Mouse (Mus musculus): ENCODE measurements around the gene Urb2. TPM values are rescaled to one million over a fixed set of nuclear protein-coding genes. Genes with fewer than 3 reads are reported as not detected.
A peak's percentile ranks its signal among the peaks of the same experiment; 100 is the strongest.

The Urb2 gene
- 5.0 and 5.5 TPM in 2 replicates for polyA plus RNA-seq (2016; fragmentation: Nextera tagmentation; extraction: Ambion mirVana)

GRCm38 (mm10) chr8:124021237-124022227 lies at the start of gene Urb2, which contains the start of gene Taf5l:
TSS of gene Urb2 (plus strand) at chr8:124021508.
TSS of gene Taf5l (minus strand) at chr8:124021397.
- ATAC-seq (ENCODE audit: low FRiP score, low read depth), result peak; percentile 92
- 2% methylated on average over 74 of the region's 74 CpGs for WGBS
- no peaks in the 10 kb centered on the region for H3K9me3 ChIP-seq

DNA sequence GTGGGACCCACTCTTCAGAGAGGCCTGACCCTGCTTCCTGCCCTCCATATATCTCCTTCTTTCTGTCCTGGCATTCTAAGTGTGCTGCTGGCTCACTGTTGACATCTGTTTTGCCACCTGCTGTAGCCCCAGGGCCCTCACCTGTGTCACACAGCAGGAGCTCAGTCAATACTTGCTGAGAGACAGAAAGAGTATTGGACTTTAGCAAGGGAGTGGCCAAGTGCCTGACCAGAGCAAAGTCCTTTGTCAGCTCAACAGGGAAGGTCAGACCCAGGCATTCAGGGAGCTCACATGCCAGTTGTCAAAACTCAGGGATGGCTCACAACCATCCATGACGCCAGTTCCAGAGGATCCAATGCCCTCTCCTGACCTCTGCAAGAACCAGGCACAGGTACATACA lies 47.8 kb upstream of the Urb2 start:
- Histone ChIP-seq H3K4me2 (replicated peaks) (no peak overlapping the region), H3K27me3 (replicated peaks) (no peaks in the 10 kb centered on the region), H3K27ac (no peak overlapping the region), H3K4me3 (no peak overlapping the region), H3K9ac (no peak overlapping the region), H3K9me3 (no peaks in the 10 kb centered on the region), H3K36me3 (peaks cover 6% of the 10 kb centered on the region; the same call in 1 of the 2 replicates), H3K4me1 (no peaks in the 10 kb centered on the region)
- no peak for ATAC-seq (ENCODE audit: low FRiP score, low read depth)
- WGBS, result 73% methylated on average over 1 of the region's 1 CpGs

More at GRCm38 (mm10) chr8:124021237-124022227, at the start of gene Urb2, which contains the start of gene Taf5l:
- Histone ChIP-seq H3K27ac (peak within 1 kb of the TSS; percentile 91), H3K27me3 (replicated peaks) (no peaks in the 10 kb centered on the region), H3K36me3 (peaks cover 14% of the 10 kb centered on the region), H3K4me2 (replicated peaks) (peak within 1 kb of the TSS; percentile 83), H3K4me3 (peak within 1 kb of the TSS; percentile 77), H3K9ac (peak within 1 kb of the TSS; percentile 80), H3K4me1 (peaks cover 21% of the 10 kb centered on the region)

DNA sequence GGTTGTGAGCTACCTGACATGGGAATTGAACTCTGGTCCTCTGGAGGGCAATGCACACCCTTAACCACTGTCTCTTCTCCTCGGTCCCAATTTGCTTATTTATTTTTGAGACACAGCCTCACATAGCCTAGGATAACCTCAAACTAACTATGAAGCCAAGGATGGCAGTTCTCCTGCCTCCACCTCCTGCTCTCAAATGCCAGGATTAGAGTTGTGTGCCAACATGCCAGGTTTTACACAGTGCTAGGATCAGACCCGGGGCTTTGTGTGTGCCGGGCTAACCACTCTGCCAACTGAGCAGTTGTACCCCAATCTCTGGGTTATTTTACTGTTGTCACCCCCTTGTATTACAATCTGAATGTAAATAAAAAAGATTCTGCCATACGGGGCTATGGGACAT lies 43.8 kb upstream of the Urb2 start:
- 96% methylated on average over 4 of the region's 4 CpGs for WGBS
- H3K4me3 ChIP-seq, result no peak overlapping the region
- ATAC-seq (ENCODE audit: low FRiP score, low read depth), result no peak

GRCm38 (mm10) chr8:123978166-123978838 lies 43.0 kb upstream of the Urb2 start:
- H3K9me3 ChIP-seq, result no peaks in the 10 kb centered on the region
- H3K4me3 ChIP-seq, result no peak overlapping the region
- no peaks in the 10 kb centered on the region for H3K27me3 ChIP-seq (replicated peaks)
- no peak for ATAC-seq (ENCODE audit: low FRiP score, low read depth)
- no peak overlapping the region for H3K27ac ChIP-seq
- no peak overlapping the region for H3K4me2 ChIP-seq (replicated peaks)
- no peak overlapping the region for H3K9ac ChIP-seq
- H3K4me1 ChIP-seq, result peaks cover 10% of the 10 kb centered on the region
- WGBS, result 78% methylated on average over 14 of the region's 14 CpGs
- no peaks in the 10 kb centered on the region for H3K36me3 ChIP-seq

More for the DNA sequence above, 43.8 kb upstream of the Urb2 start:
- Histone ChIP-seq H3K4me1 (peaks cover 10% of the 10 kb centered on the region), H3K9ac (no peak overlapping the region), H3K27me3 (replicated peaks) (no peaks in the 10 kb centered on the region), H3K36me3 (no peaks in the 10 kb centered on the region), H3K4me2 (replicated peaks) (no peak overlapping the region), H3K27ac (no peak overlapping the region), H3K9me3 (no peaks in the 10 kb centered on the region)

DNA sequence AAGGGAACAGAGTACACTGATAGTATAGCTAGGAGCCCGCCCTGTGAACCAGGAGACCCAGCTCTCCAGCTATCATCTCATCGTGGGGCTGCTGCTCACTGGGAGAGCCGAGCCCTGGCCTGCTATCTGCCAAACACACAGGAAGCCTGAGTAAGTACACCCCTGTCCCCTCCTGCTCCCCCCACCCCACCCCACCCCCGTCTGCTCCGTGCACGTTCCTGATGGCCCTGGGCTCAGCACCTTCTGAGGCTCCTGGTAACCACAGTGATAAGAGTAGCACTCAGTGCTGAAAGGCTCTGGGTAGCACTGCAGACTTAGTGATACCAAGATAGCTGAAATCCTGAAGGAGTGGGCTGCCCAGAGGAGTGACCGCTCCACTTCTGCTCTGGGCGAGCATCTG lies 42.4 kb upstream of the Urb2 start:
- Histone ChIP-seq H3K4me3 (no peak overlapping the region), H3K27me3 (replicated peaks) (no peaks in the 10 kb centered on the region), H3K27ac (no peak overlapping the region), H3K9me3 (no peaks in the 10 kb centered on the region), H3K36me3 (no peaks in the 10 kb centered on the region), H3K4me1 (peaks cover 10% of the 10 kb centered on the region), H3K9ac (no peak overlapping the region), H3K4me2 (replicated peaks) (no peak overlapping the region)
- WGBS, result 81% methylated on average over 8 of the region's 8 CpGs
- ATAC-seq (ENCODE audit: low FRiP score, low read depth), result no peak

- no peaks in the 10 kb centered on the region for H3K27me3 ChIP-seq (replicated peaks)
- H3K9ac ChIP-seq, result no peak overlapping the region
- no peak for ATAC-seq (ENCODE audit: low FRiP score, low read depth)
- no peak overlapping the region for H3K27ac ChIP-seq
- H3K4me2 ChIP-seq (replicated peaks), result no peak overlapping the region
- H3K36me3 ChIP-seq, result no peaks in the 10 kb centered on the region
- WGBS, result 72% methylated on average over 4 of the region's 4 CpGs
- no peak overlapping the region for H3K4me3 ChIP-seq
- H3K9me3 ChIP-seq, result no peaks in the 10 kb centered on the region
- peaks cover 10% of the 10 kb centered on the region for H3K4me1 ChIP-seq
Observed at GRCm38 (mm10) chr8:123980239-123980638, 41.1 kb upstream of the Urb2 start.

DNA sequence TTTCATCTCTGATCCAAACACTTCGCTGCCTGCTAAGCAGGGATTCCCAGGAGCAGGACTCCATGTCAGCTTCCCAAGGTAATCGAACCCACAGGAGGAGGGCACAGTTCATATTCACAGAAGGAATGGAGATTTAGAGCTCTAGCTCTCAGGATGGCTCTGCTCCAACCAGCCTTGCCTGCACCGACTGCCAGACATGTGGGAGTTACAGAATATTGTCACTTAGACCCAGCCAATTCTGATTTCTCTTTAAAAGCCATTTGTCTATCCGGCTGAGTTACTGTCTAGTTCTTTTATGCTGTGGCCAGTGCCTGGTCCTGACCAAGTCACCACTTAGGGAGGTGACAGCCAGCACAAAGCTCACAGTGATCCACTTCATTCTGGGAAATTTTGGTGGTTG lies 39.6 kb upstream of the Urb2 start:
- ATAC-seq (ENCODE audit: low FRiP score, low read depth), result no peak
- Histone ChIP-seq H3K4me3 (no peak overlapping the region), H3K27ac (no peak overlapping the region), H3K27me3 (replicated peaks) (no peaks in the 10 kb centered on the region), H3K9me3 (no peaks in the 10 kb centered on the region), H3K4me1 (peaks cover 10% of the 10 kb centered on the region), H3K4me2 (replicated peaks) (peak overlapping the region; percentile 96), H3K36me3 (no peaks in the 10 kb centered on the region), H3K9ac (no peak overlapping the region)
- 59% methylated on average over 4 of the region's 4 CpGs for WGBS

DNA sequence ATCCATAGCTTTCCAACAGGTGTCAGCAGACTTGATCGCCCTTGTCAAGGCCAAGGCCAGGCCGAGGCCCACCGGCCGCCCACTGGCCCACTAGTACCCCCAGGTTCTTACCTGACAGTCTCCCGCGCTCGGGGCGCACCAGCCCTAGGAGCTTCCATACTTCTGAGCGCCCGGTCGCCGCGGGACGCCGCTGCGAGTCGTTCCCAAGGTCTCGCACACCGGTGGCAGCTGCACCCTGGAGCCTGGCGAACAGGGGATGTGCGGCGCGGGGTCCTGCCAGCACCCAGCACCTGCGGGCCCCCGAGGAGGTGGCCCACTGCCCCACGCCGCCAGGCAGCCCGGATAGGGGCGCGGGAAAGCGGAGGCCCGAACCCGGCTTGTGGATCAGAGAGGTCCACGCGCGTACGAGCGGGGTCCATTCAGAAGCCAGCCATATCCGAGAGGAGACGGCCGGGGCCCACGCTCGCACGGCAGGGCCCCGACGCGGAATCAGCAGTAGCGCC lies 39.0 kb upstream of the Urb2 start:
- Histone ChIP-seq H3K9ac (peak overlapping the region; percentile 80), H3K9me3 (no peaks in the 10 kb centered on the region), H3K4me3 (peak overlapping the region; percentile 82), H3K36me3 (no peaks in the 10 kb centered on the region), H3K27ac (peak overlapping the region; percentile 37; the same call in 1 of the 2 replicates), H3K4me1 (peaks cover 10% of the 10 kb centered on the region), H3K27me3 (replicated peaks) (no peaks in the 10 kb centered on the region), H3K4me2 (replicated peaks) (peak overlapping the region; percentile 96)
- ATAC-seq (ENCODE audit: low FRiP score, low read depth), result peak; percentile 38
- under 1% methylated on average over 48 of the region's 48 CpGs for WGBS

GRCm38 (mm10) chr8:123982826-123983400 lies 38.4 kb upstream of the Urb2 start, which contains the start of gene Abcb10:
TSS of gene Abcb10 (minus strand) at chr8:123983122.
- H3K4me1 ChIP-seq, result peaks cover 10% of the 10 kb centered on the region
- peak within 1 kb of the TSS; percentile 96 for H3K4me2 ChIP-seq (replicated peaks)
- H3K4me3 ChIP-seq, result peak within 1 kb of the TSS; percentile 82
- H3K27me3 ChIP-seq (replicated peaks), result no peaks in the 10 kb centered on the region
- under 1% methylated on average over 55 of the region's 56 CpGs for WGBS
- H3K36me3 ChIP-seq, result no peaks in the 10 kb centered on the region
- peak within 1 kb of the TSS; percentile 80 for H3K9ac ChIP-seq
- peak; percentile 90 for ATAC-seq (ENCODE audit: low FRiP score, low read depth)
- H3K27ac ChIP-seq, result peak within 1 kb of the TSS; percentile 37; the same call in 1 of the 2 replicates
- no peaks in the 10 kb centered on the region for H3K9me3 ChIP-seq

- Histone ChIP-seq H3K4me3 (no peak overlapping the region), H3K27me3 (replicated peaks) (no peaks in the 10 kb centered on the region), H3K4me1 (no peaks in the 10 kb centered on the region), H3K4me2 (replicated peaks) (no peak overlapping the region), H3K9me3 (no peaks in the 10 kb centered on the region), H3K27ac (no peak overlapping the region), H3K36me3 (peaks cover 3% of the 10 kb centered on the region; the same call in 1 of the 2 replicates), H3K9ac (no peak overlapping the region)
- ATAC-seq (ENCODE audit: low FRiP score, low read depth), result no peak
- WGBS, result 81% methylated on average over 6 of the region's 6 CpGs
Observed at GRCm38 (mm10) chr8:123988605-123989038, 32.7 kb upstream of the Urb2 start.

- no peaks in the 10 kb centered on the region for H3K27me3 ChIP-seq (replicated peaks)
- H3K4me2 ChIP-seq (replicated peaks), result no peak overlapping the region
- H3K36me3 ChIP-seq, result peaks cover 3% of the 10 kb centered on the region; the same call in 1 of the 2 replicates
- ATAC-seq (ENCODE audit: low FRiP score, low read depth), result no peak
- H3K27ac ChIP-seq, result no peak overlapping the region
- WGBS, result 82% methylated on average over 7 of the region's 7 CpGs
- H3K4me1 ChIP-seq, result no peaks in the 10 kb centered on the region
- no peaks in the 10 kb centered on the region for H3K9me3 ChIP-seq
- H3K4me3 ChIP-seq, result no peak overlapping the region
- no peak overlapping the region for H3K9ac ChIP-seq
Observed at GRCm38 (mm10) chr8:123989128-123989527, 32.2 kb upstream of the Urb2 start.
